ENCODE assay signal across 22 mouse cellular contexts in the genomic region with DNA sequence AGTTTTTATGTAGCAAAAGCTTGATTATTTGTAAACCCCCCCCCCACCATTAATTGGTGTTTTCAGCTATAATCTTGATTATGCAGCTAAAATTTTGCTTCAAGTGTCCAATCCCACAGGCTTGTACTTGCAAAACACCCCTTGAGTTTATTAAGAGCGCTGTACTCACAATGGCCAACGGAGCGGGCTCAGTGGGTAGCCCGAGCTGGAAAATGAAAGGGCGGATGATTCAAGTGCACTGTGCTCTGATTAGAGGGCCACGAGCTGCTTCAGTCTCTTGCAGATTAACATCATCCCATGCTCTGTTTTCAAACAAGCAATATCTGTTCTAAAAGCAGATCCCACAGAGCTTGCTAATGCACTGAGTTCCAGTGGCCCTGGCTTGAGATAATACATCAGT. TPM values are rescaled to one million over a fixed set of nuclear protein-coding genes. Genes with fewer than 3 reads are reported as not detected.
DNase-seq lines count a peak whose midpoint lies in the region; ATAC-seq and TF ChIP-seq lines count a peak whose summit lies in the region.
"Had no signal": no experiment of that assay in that cellular context is flagged by ENCODE, and none has a peak within 500 bp of the region (broad histone marks: within the 10 kb centered on the region; RNA-seq: fewer than 3 reads in every experiment).

No protein-coding gene starts in this region.

- no peaks in the 10 kb centered on the region for H3K36me3 ChIP-seq in forebrain, embryonic 11.5 days (ENCODE audit: control insufficient read depth, insufficient read depth, low read length)
- no peaks in the 10 kb centered on the region for H3K36me3 ChIP-seq in forebrain, postnatal 0 days (ENCODE audit: insufficient read depth)
- no peaks in the 10 kb centered on the region for H3K36me3 ChIP-seq in forebrain, embryonic 14.5 days (ENCODE audit: control insufficient read depth, insufficient read depth, low read length)
- no peaks in the 10 kb centered on the region for H3K36me3 ChIP-seq in forebrain, embryonic 15.5 days
- H3K36me3 ChIP-seq: embryonic facial prominence, embryonic 12.5 days; embryonic facial prominence, embryonic 15.5 days; hindbrain, embryonic 12.5 days; hindbrain, embryonic 15.5 days had no signal

- H3K9ac ChIP-seq in forebrain, embryonic 11.5 days (ENCODE audit: low read length): no peak overlapping the region
- H3K9ac ChIP-seq in forebrain, postnatal 0 days: no peak overlapping the region
- H3K9ac ChIP-seq in forebrain, embryonic 14.5 days (ENCODE audit: low read length): no peak overlapping the region
- H3K9ac ChIP-seq in forebrain, embryonic 15.5 days (replicated peaks): no peak overlapping the region
- H3K9ac ChIP-seq: embryonic facial prominence, embryonic 12.5 days; embryonic facial prominence, embryonic 15.5 days; hindbrain, embryonic 12.5 days; hindbrain, embryonic 15.5 days had no signal

- H3K4me2 ChIP-seq in forebrain, embryonic 11.5 days (ENCODE audit: low read depth, low read length, severe bottlenecking): no peak overlapping the region
- no peak overlapping the region for H3K4me2 ChIP-seq in forebrain, postnatal 0 days (ENCODE audit: low read depth)
- H3K4me2 ChIP-seq in forebrain, embryonic 14.5 days (ENCODE audit: low read length): no peak overlapping the region
- no peak overlapping the region for H3K4me2 ChIP-seq in forebrain, embryonic 15.5 days (replicated peaks)
- H3K4me2 ChIP-seq: embryonic facial prominence, embryonic 12.5 days; embryonic facial prominence, embryonic 15.5 days; heart, embryonic 11.5 days; hindbrain, embryonic 12.5 days; hindbrain, embryonic 15.5 days had no signal

- no peaks in the 10 kb centered on the region for H3K4me1 ChIP-seq in forebrain, embryonic 11.5 days (replicated peaks; ENCODE audit: control insufficient read depth, insufficient read depth, low read length)
- 0 out of 2 replicates have a peak, but pooled peaks cover 2% of the 10 kb centered on the region for H3K4me1 ChIP-seq in forebrain, postnatal 0 days (ENCODE audit: insufficient read depth)
- H3K4me1 ChIP-seq in forebrain, embryonic 14.5 days (ENCODE audit: control insufficient read depth, insufficient read depth, low read length): no peaks in the 10 kb centered on the region
- peaks cover 4% of the 10 kb centered on the region; the same call in 1 of the 2 replicates for H3K4me1 ChIP-seq in forebrain, embryonic 15.5 days
- H3K4me1 ChIP-seq: embryonic facial prominence, embryonic 12.5 days; embryonic facial prominence, embryonic 15.5 days; hindbrain, embryonic 12.5 days; hindbrain, embryonic 15.5 days had no signal

- H3K27me3 ChIP-seq in forebrain, embryonic 11.5 days (ENCODE audit: control insufficient read depth, insufficient read depth, low read length): no peaks in the 10 kb centered on the region
- H3K27me3 ChIP-seq in forebrain, postnatal 0 days (ENCODE audit: insufficient read depth, low read length): no peaks in the 10 kb centered on the region
- H3K27me3 ChIP-seq in forebrain, embryonic 14.5 days (replicated peaks; ENCODE audit: control insufficient read depth, insufficient read depth, low read length): no peaks in the 10 kb centered on the region
- no peaks in the 10 kb centered on the region for H3K27me3 ChIP-seq in forebrain, embryonic 15.5 days
- H3K27me3 ChIP-seq: embryonic facial prominence, embryonic 12.5 days; embryonic facial prominence, embryonic 15.5 days; hindbrain, embryonic 12.5 days; hindbrain, embryonic 15.5 days had no signal

- H3K27ac ChIP-seq in forebrain, embryonic 11.5 days (ENCODE audit: low read depth, low read length): no peak overlapping the region
- no peak overlapping the region for H3K27ac ChIP-seq in forebrain, postnatal 0 days (ENCODE audit: low read depth, low read length)
- no peak overlapping the region for H3K27ac ChIP-seq in forebrain, embryonic 14.5 days (ENCODE audit: low read depth, low read length)
- no peak overlapping the region for H3K27ac ChIP-seq in forebrain, embryonic 15.5 days (replicated peaks)
- H3K27ac ChIP-seq: embryonic facial prominence, embryonic 12.5 days; embryonic facial prominence, embryonic 15.5 days; gastrocnemius, adult 2 months; hindbrain, embryonic 12.5 days; hindbrain, embryonic 15.5 days had no signal

- H3K9me3 ChIP-seq in forebrain, embryonic 11.5 days (ENCODE audit: control insufficient read depth, low read length): no peaks in the 10 kb centered on the region
- H3K9me3 ChIP-seq in forebrain, postnatal 0 days (ENCODE audit: low read length): no peaks in the 10 kb centered on the region
- no peaks in the 10 kb centered on the region for H3K9me3 ChIP-seq in forebrain, embryonic 14.5 days (replicated peaks; ENCODE audit: control insufficient read depth, low read length)
- H3K9me3 ChIP-seq in forebrain, embryonic 15.5 days: no peaks in the 10 kb centered on the region
- H3K9me3 ChIP-seq: embryonic facial prominence, embryonic 12.5 days; embryonic facial prominence, embryonic 15.5 days; hindbrain, embryonic 12.5 days; hindbrain, embryonic 15.5 days had no signal

- no peak for TF ChIP-seq CTCF in forebrain, postnatal 0 days (IDR thresholded peaks at IDR 0.05; ENCODE audit: low read depth)

- WGBS in forebrain, embryonic 11.5 days: 52% methylated on average over 6 of the region's 6 CpGs
- 47% methylated on average over 6 of the region's 6 CpGs for WGBS in forebrain, postnatal 0 days
- 23% methylated on average over 6 of the region's 6 CpGs for WGBS in forebrain, embryonic 14.5 days
- 35% methylated on average over 6 of the region's 6 CpGs for WGBS in forebrain, embryonic 15.5 days

- no peak for ATAC-seq in forebrain, embryonic 11.5 days (replicated peaks; ENCODE audit: low FRiP score)
- ATAC-seq in forebrain, postnatal 0 days: no peak; the same call in 1 of the 2 replicates
- peak; percentile 23; the same call in 1 of the 2 replicates for ATAC-seq in forebrain, embryonic 14.5 days
- no peak for ATAC-seq in forebrain, embryonic 15.5 days (replicated peaks)
- ATAC-seq in common myeloid progenitor, adult 5-6 weeks (replicated peaks; ENCODE audit: low read depth, poor library complexity, severe bottlenecking): peak; percentile 34
- no peak for ATAC-seq in frontal cortex, adult (ENCODE audit: low TSS enrichment)
- ATAC-seq: CD4-positive, CD25-positive, alpha-beta regulatory T cell, adult 4 months; intestine, postnatal 0 days had no signal

- DNase-seq in forebrain, embryonic 11.5 days (ENCODE audit: low spot score): peak; percentile 51
- no peak for DNase-seq in forebrain, postnatal 0 days
- peak; percentile 28 for DNase-seq in forebrain, embryonic 14.5 days (ENCODE audit: low spot score)
- DNase-seq: adrenal gland, adult 2 months; adrenal gland, postnatal 14 days; cerebellum, adult 18-20 months; cerebellum, adult 9-11 months; gastrocnemius, adult 2 months; gastrocnemius, postnatal 14 days; heart, adult 11 months; kidney, adult 2 months had no signal

- H3K4me3 ChIP-seq in forebrain, embryonic 11.5 days (ENCODE audit: low read depth, low read length): no peak overlapping the region
- no peak overlapping the region for H3K4me3 ChIP-seq in forebrain, postnatal 0 days (ENCODE audit: low read depth, low read length)
- no peak overlapping the region for H3K4me3 ChIP-seq in forebrain, embryonic 14.5 days (ENCODE audit: low read depth, low read length)
- H3K4me3 ChIP-seq in forebrain, embryonic 15.5 days: no peak overlapping the region
- H3K4me3 ChIP-seq: embryonic facial prominence, embryonic 12.5 days; embryonic facial prominence, embryonic 15.5 days; gastrocnemius, adult 2 months; hindbrain, embryonic 12.5 days; hindbrain, embryonic 15.5 days had no signal

RNA-seq across cellular contexts. Expression of gene Pcdh7, which starts 53.4 kb away (rescaled TPM):
- polyA plus RNA-seq in forebrain, embryonic 11.5 days (2014; fragmentation: Nextera tagmentation; extraction: Ambion mirVana): 4.8 and 5.1 TPM in 2 replicates
- total RNA-seq in forebrain, postnatal 0 days (2014; rRNA removed): 84.7 and 89.3 TPM in 2 replicates
- polyA plus RNA-seq in forebrain, postnatal 0 days (2015; fragmentation: Nextera tagmentation; extraction: Ambion mirVana): 12.7 and 15.5 TPM in 2 replicates
- polyA plus RNA-seq in forebrain, embryonic 14.5 days (2014; fragmentation: Nextera tagmentation; extraction: Ambion mirVana): 8.3 and 10.7 TPM in 2 replicates
- 10.7 and 13.3 TPM in 2 replicates for polyA plus RNA-seq in forebrain, embryonic 15.5 days (2015; fragmentation: Nextera tagmentation; extraction: Ambion mirVana)
- total RNA-seq in common myeloid progenitor, adult 5-6 weeks (2017): 8.1 and 8.7 TPM in 2 replicates
- total RNA-seq: MEL had no signal

Comparison
In these comparisons a context has a peak if more than half of its experiments do, and no peak if none do; other contexts are left out.
1. ATAC-seq: peak in forebrain, embryonic 14.5 days (single experiment) and common myeloid progenitor, adult 5-6 weeks (single experiment); none in forebrain, embryonic 11.5 days (single experiment), forebrain, postnatal 0 days (single experiment), forebrain, embryonic 15.5 days (single experiment) and frontal cortex, adult (single experiment).